Mouse (Mus musculus) CH12.LX (cell line): ENCODE data around the gene Gmfg. TPM values are rescaled to one million over a fixed set of nuclear protein-coding genes. Genes with fewer than 3 reads are reported as not detected.
A peak's percentile ranks its signal among the peaks of the same experiment; 100 is the strongest.

Experiments used
- DNase-seq: peaks from one replicate; pipeline ENCODE4 v3.0.0-alpha.2; 2013; ENCODE audit errors: extremely low read depth
- H3K27ac ChIP-seq: 2 replicates; pipeline ENCODE4 v1.5.1; 2012; ENCODE audit warnings: low read depth, mild to moderate bottlenecking, control low read depth, moderate library complexity; ENCODE audit not compliant: insufficient read depth
- H3K27me3 ChIP-seq: replicated peaks from 2 replicates; pipeline ENCODE3; 2012; ENCODE audit warnings: inconsistent platforms
- H3K36me3 ChIP-seq, 2 experiments: replicated peaks in 1 of 2; 2 replicates each; pipeline versions ENCODE3 to v1.6.1; 2012; ENCODE audit warnings: inconsistent platforms in 1 of 2, low read length in 1 of 2, mild to moderate bottlenecking in 1 of 2, mixed read lengths in 1 of 2, moderate library complexity in 1 of 2; ENCODE audit not compliant: control insufficient read depth in 1 of 2, insufficient read depth in 1 of 2
- H3K4me1 ChIP-seq, 2 experiments: 2 replicates each; pipeline ENCODE4 v1.6.1; 2012; ENCODE audit warnings: inconsistent platforms in 1 of 2, moderate library complexity in 1 of 2; ENCODE audit not compliant: insufficient read depth in 2 of 2, control insufficient read depth in 1 of 2
- H3K4me2 ChIP-seq: 2 replicates; pipeline ENCODE4 v1.6.1; 2012; ENCODE audit warnings: low read depth, mild to moderate bottlenecking, control low read depth; ENCODE audit not compliant: poor library complexity, insufficient read depth, severe bottlenecking
- H3K4me3 ChIP-seq, 3 experiments: fragments of 150-350 bp in 1 of 3; sonication (generic) in 1 of 3; replicated peaks in 1 of 3; 2 replicates each; pipeline versions ENCODE3 to v1.5.1; 2011 to 2012; ENCODE audit warnings: low read depth in 2 of 3, low read length in 2 of 3, mild to moderate bottlenecking in 2 of 3, moderate library complexity in 2 of 3, control low read depth in 1 of 3, improper control_type of control experiment in 1 of 3, inconsistent platforms in 1 of 3, mixed read lengths in 1 of 3; ENCODE audit not compliant: poor library complexity in 1 of 3
- H3K79me2 ChIP-seq: replicated peaks from 2 replicates; pipeline ENCODE4 v1.6.1; 2012; ENCODE audit warnings: mild to moderate bottlenecking, moderate library complexity; ENCODE audit not compliant: control insufficient read depth, poor library complexity, insufficient read depth, severe bottlenecking; ENCODE audit errors: extremely low read depth
- H3K9ac ChIP-seq: 2 replicates; pipeline ENCODE4 v1.6.1; 2012; ENCODE audit warnings: low read depth, mild to moderate bottlenecking, control low read depth, moderate library complexity; ENCODE audit not compliant: insufficient read depth
- H3K9me3 ChIP-seq: replicated peaks from 2 replicates; pipeline ENCODE3; 2012; ENCODE audit warnings: low read length, inconsistent platforms, mixed read lengths
- BHLHE40 ChIP-seq: IDR thresholded peaks from 2 replicates; pipeline ENCODE4 v1.6.1; 2011; ENCODE audit warnings: mild to moderate bottlenecking, low read depth, low read length, improper control_type of control experiment
- CHD1 ChIP-seq: IDR thresholded peaks from 2 replicates; pipeline ENCODE4 v1.6.1; 2012; ENCODE audit warnings: low read depth, low read length, improper control_type of control experiment, inconsistent platforms
- CHD2 ChIP-seq: IDR thresholded peaks from 2 replicates; pipeline ENCODE4 v1.6.1; 2011; ENCODE audit warnings: low read length, improper control_type of control experiment
- CTCF ChIP-seq, 2 experiments: IDR thresholded peaks in 1 of 2; conservative IDR thresholded peaks in 1 of 2; 2 replicates each; pipeline ENCODE4 v1.5.1; 2011 to 2012; ENCODE audit warnings: low read depth in 2 of 2, low read length in 2 of 2, improper control_type of control experiment in 1 of 2, inconsistent platforms in 1 of 2, mild to moderate bottlenecking in 1 of 2, moderate library complexity in 1 of 2
- EP300 ChIP-seq: IDR thresholded peaks from 2 replicates; pipeline ENCODE4 v1.6.1; 2011; ENCODE audit warnings: low read length, improper control_type of control experiment
- HCFC1 ChIP-seq: IDR thresholded peaks from 2 replicates; pipeline ENCODE4 v1.6.1; 2012; ENCODE audit warnings: low read depth, mild to moderate bottlenecking, inconsistent platforms, low read length, improper control_type of control experiment
- IRF4 ChIP-seq: IDR thresholded peaks from 2 replicates; pipeline ENCODE4 v1.6.1; 2014; ENCODE audit warnings: low read depth, mild to moderate bottlenecking, inconsistent platforms, low read length, improper control_type of control experiment
- MAX ChIP-seq: IDR thresholded peaks from 2 replicates; pipeline ENCODE4 v1.6.1; 2011; ENCODE audit warnings: low read length, improper control_type of control experiment
- MAZ ChIP-seq: IDR thresholded peaks from 2 replicates; pipeline ENCODE4 v1.6.1; 2012; ENCODE audit warnings: low read depth, mild to moderate bottlenecking, inconsistent platforms, low read length, improper control_type of control experiment, moderate library complexity
- MEF2A ChIP-seq: IDR thresholded peaks from 2 replicates; pipeline ENCODE4 v1.6.1; 2014; ENCODE audit warnings: low read depth, mild to moderate bottlenecking, inconsistent platforms, low read length, improper control_type of control experiment, borderline replicate concordance
- MYC ChIP-seq: IDR thresholded peaks from 2 replicates; pipeline ENCODE4 v1.6.1; 2011; ENCODE audit warnings: low read depth, mild to moderate bottlenecking, improper control_type of control experiment, low read length
- NELFE ChIP-seq: IDR thresholded peaks from 2 replicates; pipeline ENCODE4 v1.6.1; 2011; ENCODE audit warnings: low read depth, low read length, improper control_type of control experiment
- POLR2A ChIP-seq: IDR thresholded peaks from 2 replicates; pipeline ENCODE4 v1.6.1; 2011; ENCODE audit warnings: low read depth, mild to moderate bottlenecking, improper control_type of control experiment, low read length
- POLR2AphosphoS2 ChIP-seq: IDR thresholded peaks from 2 replicates; pipeline ENCODE4 v1.6.1; 2011; ENCODE audit warnings: low read depth, low read length, improper control_type of control experiment
- RAD21 ChIP-seq: IDR thresholded peaks from 2 replicates; pipeline ENCODE4 v1.6.1; 2011; ENCODE audit warnings: low read depth, mild to moderate bottlenecking, low read length, improper control_type of control experiment, moderate library complexity
- RCOR1 ChIP-seq: conservative IDR thresholded peaks from 2 replicates; pipeline ENCODE4 v1.6.1; 2012; ENCODE audit warnings: low read depth, mild to moderate bottlenecking, inconsistent platforms, low read length, improper control_type of control experiment
- SIN3A ChIP-seq: IDR thresholded peaks from 2 replicates; pipeline ENCODE4 v1.6.1; 2012; ENCODE audit warnings: low read length, improper control_type of control experiment, inconsistent platforms
- SMC3 ChIP-seq: IDR thresholded peaks from 2 replicates; pipeline ENCODE4 v1.6.1; 2011; ENCODE audit warnings: low read depth, low read length, improper control_type of control experiment
- UBTF ChIP-seq: IDR thresholded peaks from 2 replicates; pipeline ENCODE4 v1.6.1; 2012; ENCODE audit warnings: low read depth, mild to moderate bottlenecking, inconsistent platforms, low read length, improper control_type of control experiment, moderate library complexity
- ZKSCAN1 ChIP-seq: IDR thresholded peaks from 2 replicates; pipeline ENCODE4 v1.6.1; 2012; ENCODE audit warnings: low read depth, inconsistent platforms, low read length, improper control_type of control experiment, borderline replicate concordance
- dilution Hi-C: fragments of 300-500 bp; cut with MboI; formaldehyde crosslinking; loops from 2 replicates; pipeline ENCODE4 v1.14.3; 2020; ENCODE audit warnings: low sequenced_read_pairs; ENCODE audit not compliant: extremely low pct_unique_long_range_greater_than_20kb, extremely low pct_ligation_motif_present
- in situ Hi-C: fragments of 300-500 bp; cut with MboI; formaldehyde crosslinking; loops from 3 replicates; pipeline ENCODE4 v1.14.3; 2019; ENCODE audit warnings: low sequenced_read_pairs, low pct_ligation_motif_present, low pct_unique_long_range_greater_than_20kb, mixed read lengths
- polyA plus RNA-seq: library from polyadenylated mRNA; unstranded; fragments of >175 nt; gene quantifications from 2 replicates; pipeline ENCODE4 v1.2.1, GENCODE M21; 2012; ENCODE audit warnings: low read depth; ENCODE audit not compliant: insufficient read length
- total RNA-seq, 2 experiments: library from RNA; depleted of rRNA; stranded (reverse); fragments of 300-350 nt in 1 of 2; fragments of >200 nt in 1 of 2; gene quantifications; 2 replicates each; pipeline ENCODE4 v1.2.3; 2012 to 2014

Gmfg gene
- total and polyA plus RNA-seq, 3 experiments: 45.1 to 87.9 (median 52.3) TPM

- no peak for TF ChIP-seq ZKSCAN1
- no peak for TF ChIP-seq RAD21
- no peak for TF ChIP-seq NELFE
- TF ChIP-seq HCFC1: no peak
- TF ChIP-seq UBTF: no peak
- TF ChIP-seq CHD2: no peak
- no peak; the same call in 1 of the 2 replicates for TF ChIP-seq RCOR1
- TF ChIP-seq CHD1: no peak
- peak; percentile 27; the same call in 1 of the 2 replicates for TF ChIP-seq BHLHE40
- TF ChIP-seq EP300: 0 out of 2 replicates have a peak, but pooled peaks have one; percentile 40
- no peak for TF ChIP-seq MAX
- no peak for TF ChIP-seq POLR2A
- TF ChIP-seq SIN3A: no peak
- no peak for TF ChIP-seq CTCF (conservative IDR thresholded peaks at IDR 0.05 in 1 of 2, IDR thresholded peaks at IDR 0.05 in 1 of 2; ENCODE audit: low read depth in 2 of 2, low read length in 2 of 2)
Measured at GRCm38 (mm10) chr7:28488030-28488491, 50.8 kb downstream of the Gmfg start (continued).

- Histone ChIP-seq H3K9me3 (no peaks in the 10 kb centered on the region), H3K27ac (no peak overlapping the region), H3K4me1 (peaks cover 2 to 15% of the 10 kb centered on the region in 2 experiments), H3K4me3 (no peak overlapping the region), H3K4me2 (peak overlapping the region; percentile 37), H3K9ac (no peak overlapping the region), H3K36me3 (no peaks in the 10 kb centered on the region), H3K79me2 (no peaks in the 10 kb centered on the region), H3K27me3 (peaks cover 13% of the 10 kb centered on the region)
- TF ChIP-seq SMC3 (peak; percentile 64), RAD21 (peak; percentile 71), MAZ (0 out of 2 replicates have a peak, but pooled peaks have one; percentile 53), ZKSCAN1 (no peak), POLR2AphosphoS2 (no peak), SIN3A (0 out of 2 replicates have a peak, but pooled peaks have one; percentile 22), IRF4 (peak; percentile 10; the same call in 1 of the 2 replicates), MEF2A (0 out of 2 replicates have a peak, but pooled peaks have one; percentile 23), CTCF (conservative IDR thresholded peaks at IDR 0.05 in 1 of 2, IDR thresholded peaks at IDR 0.05 in 1 of 2; ENCODE audit: low read depth in 2 of 2, low read length in 2 of 2) (peak; percentile 24 to 88; a peak in 3 of 4 replicates), HCFC1 (no peak), CHD1 (no peak), MYC (no peak)
- DNase-seq: peak; percentile 60
- dilution Hi-C loops: no loop called here
- in situ Hi-C loops: no loop called here
Measured at GRCm38 (mm10) chr7:28490410-28490809, 53.2 kb downstream of the Gmfg start.
